Mouse (Mus musculus) retina, postnatal 1 day (tissue): ENCODE measurements around the gene Sf3a2.

Source experiments
- DNase-seq: peaks from one replicate; pipeline ENCODE4 v3.0.0-alpha.2; 2012

The Sf3a2 gene

DNA sequence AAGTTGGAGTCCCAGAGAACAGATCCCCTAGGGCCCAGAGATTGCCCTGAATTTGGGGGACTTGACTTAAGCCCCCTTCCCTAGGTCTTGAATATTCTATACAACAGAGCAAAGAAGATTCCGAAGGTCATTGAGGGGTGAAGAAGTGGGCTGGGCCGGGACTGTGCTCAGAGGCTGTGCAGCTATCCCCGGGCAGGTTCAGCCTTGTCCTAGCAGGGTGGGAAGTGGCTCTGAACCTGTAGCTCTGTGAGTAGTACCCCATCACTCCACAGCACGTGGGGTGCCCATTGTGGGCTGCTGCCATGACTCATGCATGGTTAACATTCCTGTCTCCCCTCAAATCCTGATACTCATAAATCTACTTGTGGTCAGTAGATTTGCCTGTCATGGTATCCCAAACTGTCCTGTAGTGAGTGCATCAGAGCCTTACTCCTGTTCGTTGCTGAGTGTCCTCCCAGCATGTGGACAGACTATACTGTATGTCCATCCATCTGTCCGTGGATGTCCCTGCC lies 21.6 kb upstream of the Sf3a2 start:
- no peak for DNase-seq

DNA sequence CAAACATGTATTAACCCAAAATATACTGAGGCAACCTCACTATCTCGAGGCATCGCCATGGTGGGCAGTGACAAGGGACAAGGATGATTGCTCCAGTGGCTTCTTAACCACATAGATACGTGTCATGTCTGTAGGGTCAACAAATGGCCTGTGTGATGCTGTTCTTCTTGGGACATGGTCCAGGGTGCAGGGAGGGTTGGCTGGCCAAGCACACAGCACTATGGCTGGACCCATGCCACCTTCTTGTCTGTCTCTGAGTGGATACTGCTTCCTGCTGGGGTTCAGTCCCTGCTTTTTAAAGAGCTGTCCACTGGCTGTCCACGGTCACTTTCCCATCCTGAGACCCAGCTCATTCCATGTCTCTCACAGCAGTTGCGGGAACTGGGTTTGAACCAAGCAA lies 20.9 kb upstream of the Sf3a2 start:
- no peak for DNase-seq

- no peak for DNase-seq
These were observed 18.4 kb upstream of the Sf3a2 start for GRCm38 (mm10) chr10:80779565-80779964.

DNA sequence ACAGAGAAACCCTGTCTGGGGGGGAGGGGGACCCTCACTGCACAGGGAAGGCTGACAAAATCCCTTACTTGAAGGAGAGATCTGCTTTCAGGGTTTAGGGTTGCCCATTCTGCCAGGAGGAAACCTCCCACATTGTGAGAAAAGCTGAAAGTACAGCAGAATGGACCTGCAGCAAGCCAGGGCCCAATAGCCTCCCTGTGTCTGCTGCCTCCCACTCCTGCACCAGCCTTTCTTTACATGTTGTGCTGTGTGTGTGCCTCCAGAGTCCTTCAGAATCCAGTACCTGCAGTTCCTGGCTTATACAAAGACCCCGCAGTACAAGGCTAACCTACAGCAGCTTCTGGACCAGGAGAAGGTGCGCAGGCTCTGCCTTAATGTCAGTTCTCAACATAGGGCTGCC lies 13.7 kb upstream of the Sf3a2 start:
- no peak for DNase-seq

DNA sequence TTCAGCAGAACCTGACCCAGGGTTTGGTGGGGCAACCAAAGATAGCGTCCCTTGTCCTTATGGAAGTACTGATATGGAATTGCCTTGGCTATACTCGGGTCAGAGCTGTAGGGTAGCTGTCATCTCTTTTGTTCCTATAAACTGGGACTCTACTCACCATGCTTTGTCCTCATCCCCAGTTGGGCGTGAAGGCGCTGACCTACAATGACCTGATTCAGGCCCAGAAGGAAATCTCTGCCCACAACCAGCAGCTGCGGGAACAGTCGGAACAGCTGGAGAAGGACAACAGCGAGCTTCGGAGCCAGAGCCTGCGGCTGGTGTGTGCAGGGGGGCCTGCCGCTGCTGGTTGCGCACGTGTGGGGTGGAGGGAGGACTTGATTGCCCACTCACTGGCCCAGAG lies 13.1 kb upstream of the Sf3a2 start:
- DNase-seq: no peak

GRCm38 (mm10) chr10:80785963-80786362 lies 12.0 kb upstream of the Sf3a2 start:
- no peak for DNase-seq

DNA sequence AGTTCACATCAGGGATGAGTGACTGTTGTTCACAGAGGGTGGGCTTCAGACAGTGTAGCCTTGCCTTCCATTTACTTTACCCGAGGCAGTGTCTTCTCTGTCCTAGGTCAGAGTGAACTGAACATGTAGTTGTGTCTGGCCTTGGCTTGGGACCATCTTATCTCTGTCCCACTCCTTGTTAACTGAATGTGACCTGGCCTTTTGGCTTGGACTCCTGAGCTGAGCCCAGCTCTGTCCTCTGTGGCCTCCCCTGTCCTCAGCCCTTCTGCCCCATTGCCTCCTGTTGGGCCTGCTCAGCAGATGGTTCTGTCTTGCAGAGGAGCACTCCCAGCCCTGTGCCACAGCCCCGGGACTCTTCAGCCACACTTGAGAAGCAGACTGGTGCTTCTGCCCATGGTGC lies 10.5 kb upstream of the Sf3a2 start:
- DNase-seq: no peak

- DNase-seq: no peak
These were observed 7.1 kb upstream of the Sf3a2 start for GRCm38 (mm10) chr10:80790761-80791404.

- no peak for DNase-seq
These were observed 6.4 kb upstream of the Sf3a2 start for GRCm38 (mm10) chr10:80791476-80792174.

DNA sequence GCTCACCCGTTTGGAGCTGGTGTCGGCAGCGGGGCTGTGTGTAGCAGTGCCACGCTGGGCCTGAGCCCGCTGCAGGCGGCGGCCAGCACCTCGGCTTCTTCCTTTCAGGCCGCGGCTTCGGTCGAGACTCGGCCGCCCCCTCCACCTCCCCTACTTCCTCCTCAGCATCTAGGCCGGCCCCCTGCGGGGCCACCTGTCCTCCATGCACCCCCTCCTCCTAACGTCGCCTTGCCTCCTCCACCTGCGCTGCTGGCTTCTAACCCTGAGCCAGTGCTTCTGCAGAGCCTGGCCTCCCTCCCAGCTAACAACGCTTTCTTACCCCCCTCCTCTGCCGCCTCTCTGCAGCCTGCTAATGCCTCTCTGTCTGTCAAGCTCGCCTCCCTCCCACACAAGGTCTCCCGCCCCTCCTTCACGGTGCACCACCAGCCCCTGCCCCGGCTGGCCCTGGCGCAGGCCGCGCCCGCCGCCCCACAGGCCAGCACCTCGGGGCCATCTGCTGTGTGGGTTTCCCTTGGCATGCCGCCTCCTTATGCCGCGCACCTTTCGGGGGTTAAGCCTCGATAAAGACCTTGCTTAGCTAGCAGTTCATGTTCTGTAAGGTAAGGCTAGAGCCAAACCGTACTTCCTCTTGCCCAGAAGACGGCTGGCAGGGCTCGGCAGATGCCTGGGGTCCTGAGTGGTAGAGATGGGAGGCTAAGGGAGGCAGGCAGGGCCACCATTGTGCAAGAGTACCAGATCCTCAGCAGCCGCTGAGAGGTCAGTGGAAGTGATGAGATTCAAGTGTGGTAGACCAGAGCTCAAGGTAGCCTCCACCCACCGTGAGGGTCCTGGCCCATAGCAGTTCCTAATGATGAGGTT lies 5.6 kb upstream of the Sf3a2 start:
- DNase-seq: peak; percentile 7

DNA sequence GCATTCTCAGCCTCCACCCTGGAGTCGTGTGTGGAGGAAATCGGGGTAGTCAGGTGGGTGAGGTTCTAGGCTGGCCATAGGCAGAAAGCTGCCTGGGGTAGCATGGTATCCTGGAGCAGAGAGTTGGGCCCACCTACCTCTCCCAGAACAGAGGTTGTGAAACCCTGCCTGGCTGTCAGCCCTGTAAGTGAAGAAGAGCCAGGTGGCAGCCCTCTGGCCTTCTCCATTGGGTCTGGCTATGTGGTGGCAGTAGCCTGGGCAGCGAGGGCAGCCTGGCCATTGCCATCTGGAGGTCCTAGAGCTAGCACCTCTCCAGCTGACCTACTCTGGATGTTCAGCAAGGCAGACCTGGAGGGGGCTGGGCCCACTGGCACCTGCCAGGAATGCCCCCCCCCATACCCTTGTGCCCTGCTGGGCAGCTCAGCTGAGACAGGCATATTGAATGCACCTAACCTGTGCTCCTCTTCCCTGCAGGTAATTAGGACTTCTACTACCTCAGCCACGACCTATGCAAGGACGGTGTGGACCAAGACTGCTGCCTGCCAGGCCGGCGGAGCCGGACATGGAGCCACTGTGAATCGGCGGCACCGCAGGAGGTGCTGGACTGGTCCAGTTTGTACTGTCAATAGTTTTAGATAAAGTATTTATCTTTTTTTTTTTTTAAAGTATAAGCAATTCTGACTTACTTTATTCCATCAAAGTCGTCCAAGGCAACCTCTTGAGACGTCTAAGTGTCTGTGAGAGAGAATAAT lies 4.8 kb upstream of the Sf3a2 start:
- DNase-seq: no peak

DNA sequence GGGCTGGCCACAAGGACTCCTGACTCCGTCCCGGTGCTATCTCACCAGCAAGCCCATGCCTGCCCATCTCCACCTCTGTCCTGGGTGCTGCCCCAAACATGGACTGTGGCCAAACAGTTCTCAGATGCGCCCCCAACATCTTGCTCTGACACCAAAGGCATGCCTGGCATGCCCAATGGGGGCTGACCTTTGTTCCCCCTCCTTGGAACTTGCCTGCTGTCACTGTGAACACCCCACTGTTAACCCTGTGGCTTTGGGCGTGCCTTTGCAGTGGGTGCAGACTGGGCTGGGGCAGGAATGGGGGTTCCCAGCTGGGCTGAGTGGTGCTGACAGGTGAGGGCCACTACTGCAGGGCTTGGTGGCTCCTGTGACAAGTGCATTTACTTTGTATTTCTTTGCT lies 4.2 kb upstream of the Sf3a2 start:
- DNase-seq: no peak

DNA sequence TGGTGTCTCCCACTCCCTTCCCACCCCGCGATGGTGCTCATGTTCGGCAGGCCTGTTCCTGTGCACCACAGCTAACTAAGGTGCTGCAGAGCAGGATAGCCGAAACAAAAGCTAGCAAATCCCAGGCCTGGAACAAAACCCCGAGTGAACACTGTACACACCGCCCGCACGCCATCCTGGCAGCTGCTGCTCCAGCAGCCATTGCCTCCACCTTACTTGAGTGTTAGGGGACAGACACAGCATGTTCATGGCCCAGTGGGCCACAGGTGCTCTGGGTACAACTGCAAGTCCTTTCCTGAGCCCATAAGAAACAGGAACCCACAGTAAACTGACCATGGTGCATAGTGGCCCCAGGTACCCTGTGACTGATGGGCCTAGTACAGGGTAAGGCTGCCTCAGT lies 3.2 kb upstream of the Sf3a2 start:
- DNase-seq: no peak

DNA sequence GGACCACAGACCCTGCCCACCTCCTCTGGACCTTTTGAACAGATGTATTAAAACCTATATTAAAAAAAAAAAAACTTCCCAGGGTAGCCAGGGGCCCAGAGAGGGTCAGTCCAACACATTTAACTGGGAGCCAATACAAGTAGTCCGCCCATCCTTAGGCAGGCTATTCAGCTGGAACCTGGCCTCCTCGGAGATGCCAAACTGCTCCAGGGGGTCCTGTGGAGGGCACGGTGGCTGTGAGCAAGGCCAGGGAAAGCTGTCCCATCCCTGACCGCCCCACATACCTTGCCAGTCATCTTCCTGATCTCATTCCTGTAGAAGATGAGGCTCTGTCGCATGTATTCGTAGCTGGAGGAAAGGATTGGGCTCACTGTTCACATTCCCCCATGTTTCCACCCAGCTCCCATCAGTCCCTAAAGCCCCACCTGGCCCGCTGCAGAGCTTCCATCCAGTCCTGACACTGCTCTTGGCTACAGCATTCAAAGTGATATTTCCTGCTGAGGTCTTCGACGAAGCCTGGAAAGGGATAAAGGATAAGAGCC lies 1.6 kb upstream of the Sf3a2 start:
- no peak for DNase-seq

GRCm38 (mm10) chr10:80797186-80798149 lies 530 bp upstream of the Sf3a2 start:
- DNase-seq: no peak

- DNase-seq: peak; percentile 27
These were observed 1.1 kb downstream of the Sf3a2 start for GRCm38 (mm10) chr10:80799070-80799566.

DNA sequence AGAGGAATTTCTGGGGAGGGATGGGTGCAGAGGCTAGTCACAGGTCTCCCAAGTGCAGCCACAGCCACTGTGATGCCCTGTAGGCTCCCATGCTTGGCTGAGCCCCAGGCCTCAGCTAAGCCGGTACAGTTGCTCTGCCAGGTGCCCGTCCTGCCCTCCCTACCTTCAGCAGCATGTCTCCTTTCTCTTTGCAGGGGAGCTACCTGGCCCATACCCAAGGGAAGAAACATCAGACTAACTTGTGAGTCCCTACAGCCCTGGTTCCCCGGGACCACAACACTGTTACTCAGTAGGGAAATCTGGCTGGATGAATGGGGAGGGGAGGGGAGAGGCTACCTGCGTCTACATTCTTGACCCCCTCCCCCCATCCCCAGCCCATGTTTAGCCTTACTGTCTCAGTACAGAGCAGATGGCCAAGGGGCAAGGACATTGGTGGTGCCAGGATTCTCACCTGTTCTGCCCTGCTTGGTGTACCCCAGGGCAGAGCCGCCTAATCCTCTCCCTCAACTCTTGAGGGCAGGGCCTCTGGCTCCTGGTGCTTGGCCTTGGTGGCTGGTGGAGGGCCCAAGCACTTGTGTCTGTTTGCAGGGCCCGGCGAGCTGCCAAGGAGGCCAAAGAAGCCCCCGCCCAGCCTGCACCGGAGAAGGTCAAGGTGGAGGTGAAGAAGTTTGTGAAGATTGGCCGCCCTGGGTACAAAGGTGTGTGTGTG lies 4.4 kb downstream of the Sf3a2 start:
- no peak for DNase-seq

GRCm38 (mm10) chr10:80802996-80803395 lies 5.0 kb downstream of the Sf3a2 start:
- DNase-seq: no peak

GRCm38 (mm10) chr10:80804340-80804739 lies 6.3 kb downstream of the Sf3a2 start:
- no peak for DNase-seq

DNA sequence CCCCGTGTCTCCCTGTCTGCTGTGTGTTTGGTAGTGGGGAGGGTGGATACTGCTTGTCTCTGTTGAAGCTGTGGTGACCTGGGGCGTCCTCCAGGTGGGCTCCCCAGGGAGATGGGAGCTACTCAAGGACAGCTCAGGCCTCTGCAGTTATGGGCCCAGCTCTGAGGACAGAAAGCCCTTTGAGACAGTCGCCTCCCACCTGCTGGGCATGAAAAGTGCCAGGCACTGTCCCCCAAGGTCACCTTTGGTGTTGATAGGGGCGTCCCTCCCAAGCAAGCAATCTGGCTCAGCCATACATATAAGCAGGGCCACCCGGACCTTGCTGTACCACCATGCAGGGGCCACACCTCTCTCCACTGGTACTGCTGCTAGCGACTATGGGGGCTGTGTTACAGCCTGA lies 6.9 kb downstream of the Sf3a2 start, which contains the start of gene Amh:
Gene Amh (plus strand): TSS at position 328 of the 400 bp plus-strand sequence.
- no peak for DNase-seq
